Mouse (Mus musculus) heart, postnatal 0 days (tissue): ENCODE measurements around the gene Slmap. TPM values are rescaled to one million over a fixed set of nuclear protein-coding genes. Genes with fewer than 3 reads are reported as not detected.

ENCODE experiments used
- ATAC-seq: fragments of 200-750 bp; cut with Nextera tagmentation; 2 replicates; pipeline ENCODE4 v1.8.0; 2017; ENCODE audit warnings: low read depth, moderate number of reproducible peaks, moderate library complexity; ENCODE audit not compliant: insufficient read depth
- DNase-seq: peaks from one replicate; pipeline ENCODE4 v3.0.0-alpha.2; 2016; ENCODE audit warnings: low spot score
- H3K27ac ChIP-seq: fragments of 300-500 bp; sonication (generic); 2 replicates; pipeline ENCODE4 v1.5.1; 2014; ENCODE audit warnings: low read depth, mild to moderate bottlenecking
- H3K27me3 ChIP-seq: fragments of 300-500 bp; sonication (generic); 2 replicates; pipeline ENCODE4 v1.6.1; 2014; ENCODE audit warnings: low read length, mixed read lengths; ENCODE audit not compliant: control insufficient read depth, insufficient read depth
- H3K36me3 ChIP-seq: fragments of 300-500 bp; sonication (generic); replicated peaks from 2 replicates; pipeline ENCODE4 v1.6.1; 2014; ENCODE audit warnings: low read length, mixed read lengths; ENCODE audit not compliant: control insufficient read depth, insufficient read depth
- H3K4me1 ChIP-seq: fragments of 300-500 bp; sonication (generic); 2 replicates; pipeline ENCODE4 v1.6.1; 2014; ENCODE audit warnings: antibody characterized with exemption; ENCODE audit not compliant: control insufficient read depth, insufficient read depth
- H3K4me2 ChIP-seq: fragments of 300-500 bp; sonication (generic); 2 replicates; pipeline ENCODE4 v1.6.1; 2014; ENCODE audit warnings: low read depth, mild to moderate bottlenecking, low read length, moderate library complexity
- H3K4me3 ChIP-seq: fragments of 300-500 bp; sonication (generic); 2 replicates; pipeline ENCODE4 v1.5.1; 2014; ENCODE audit warnings: low read depth, low read length
- H3K9ac ChIP-seq: fragments of 300-500 bp; sonication (generic); replicated peaks from 2 replicates; pipeline ENCODE4 v1.6.1; 2014; ENCODE audit warnings: low read depth, low read length, mixed read lengths
- H3K9me3 ChIP-seq: fragments of 300-500 bp; sonication (generic); replicated peaks from 2 replicates; pipeline ENCODE4 v1.6.1; 2016; ENCODE audit warnings: low read length; ENCODE audit not compliant: control insufficient read depth
- CTCF ChIP-seq: IDR thresholded peaks from 2 replicates; pipeline ENCODE4 v1.5.1; 2016; ENCODE audit warnings: antibody characterized with exemption, control low read depth, low read depth
- EP300 ChIP-seq: IDR thresholded peaks from 2 replicates; pipeline ENCODE4 v1.6.1; 2016; ENCODE audit warnings: antibody characterized with exemption, low read depth
- WGBS: fragments of 180-500 bp; shearing (Covaris S2); extraction: QIAGEN DNeasy Blood & Tissue Kit; methylation state at CpG from one replicate; pipeline ENCODE4 v1.1.7; 2014; 5-methylcytosine and 5-hydroxymethylcytosine counted together
- polyA plus RNA-seq: library from polyadenylated mRNA; unstranded; fragments of >200 nt; fragmentation: Nextera tagmentation; extraction: Ambion mirVana; gene quantifications from 2 replicates; pipeline ENCODE4 v1.2.1, GENCODE M21; 2015
- total RNA-seq: library from RNA; depleted of rRNA; stranded (reverse); fragments of >200 nt; gene quantifications from 2 replicates; pipeline ENCODE4 v1.2.3, GENCODE M21; 2014; ENCODE audit warnings: low replicate concordance

The Slmap gene
- total and polyA plus RNA-seq, 2 experiments from 2014 or later: 140 to 146 TPM

GRCm38 (mm10) chr14:26515802-26516201 is 18.9 kb downstream of the Slmap start:
- Histone ChIP-seq H3K27me3 (no peaks in the 10 kb centered on the region), H3K4me1 (no peaks in the 10 kb centered on the region), H3K4me2 (no peak overlapping the region), H3K27ac (no peak overlapping the region), H3K4me3 (no peak overlapping the region), H3K9ac (no peak overlapping the region), H3K36me3 (peaks cover 3% of the 10 kb centered on the region; the same call in 1 of the 2 replicates), H3K9me3 (no peaks in the 10 kb centered on the region)
- DNase-seq (no peak), ATAC-seq (no peak)
- WGBS: 71% methylated on average over 9 of the region's 9 CpGs
- no peak for TF ChIP-seq EP300
- TF ChIP-seq CTCF: no peak

- no peak for DNase-seq
- H3K36me3 ChIP-seq: peaks cover 3% of the 10 kb centered on the region; the same call in 1 of the 2 replicates
- 0 out of 2 replicates have a peak, but pooled peaks cover under 1% of the 10 kb centered on the region for H3K4me1 ChIP-seq
- no peak for ATAC-seq
- TF ChIP-seq CTCF (no peak), EP300 (no peak)
- H3K4me2 ChIP-seq: no peak overlapping the region
- H3K9me3 ChIP-seq: no peaks in the 10 kb centered on the region
- 78% methylated on average over 2 of the region's 2 CpGs for WGBS
- no peak overlapping the region for H3K4me3 ChIP-seq
- H3K27ac ChIP-seq: no peak overlapping the region
- no peak overlapping the region for H3K9ac ChIP-seq
- no peaks in the 10 kb centered on the region for H3K27me3 ChIP-seq
These were observed 24.2 kb downstream of the Slmap start for GRCm38 (mm10) chr14:26510545-26510944.

- no peaks in the 10 kb centered on the region for H3K27me3 ChIP-seq
- no peak overlapping the region for H3K9ac ChIP-seq
- 74% methylated on average over 6 of the region's 6 CpGs for WGBS
- H3K36me3 ChIP-seq: peaks cover 3% of the 10 kb centered on the region; the same call in 1 of the 2 replicates
- 0 out of 2 replicates have a peak, but pooled peaks cover 9% of the 10 kb centered on the region for H3K4me1 ChIP-seq
- H3K4me2 ChIP-seq: no peak overlapping the region
- ATAC-seq: no peak
- H3K4me3 ChIP-seq: no peak overlapping the region
- H3K9me3 ChIP-seq: no peaks in the 10 kb centered on the region
- H3K27ac ChIP-seq: no peak overlapping the region; the same call in 1 of the 2 replicates
- DNase-seq: no peak
- no peak for TF ChIP-seq EP300
- no peak for TF ChIP-seq CTCF
These were observed 26.6 kb downstream of the Slmap start for GRCm38 (mm10) chr14:26508150-26508549.

- Histone ChIP-seq H3K27me3 (no peaks in the 10 kb centered on the region), H3K9ac (no peak overlapping the region), H3K36me3 (peaks cover 3% of the 10 kb centered on the region; the same call in 1 of the 2 replicates), H3K4me1 (0 out of 2 replicates have a peak, but pooled peaks cover 9% of the 10 kb centered on the region), H3K27ac (no peak overlapping the region; the same call in 1 of the 2 replicates), H3K4me3 (no peak overlapping the region), H3K4me2 (no peak overlapping the region), H3K9me3 (no peaks in the 10 kb centered on the region)
- DNase-seq (no peak), ATAC-seq (no peak; the same call in 1 of the 2 replicates)
- TF ChIP-seq EP300: no peak
- no peak for TF ChIP-seq CTCF
- WGBS: 29% methylated on average over 4 of the region's 4 CpGs
These were observed 27.4 kb downstream of the Slmap start for GRCm38 (mm10) chr14:26507361-26507760.

GRCm38 (mm10) chr14:26504541-26504940 is 30.2 kb downstream of the Slmap start:
- no peak overlapping the region for H3K4me2 ChIP-seq

More at GRCm38 (mm10) chr14:26504541-26504940, 30.2 kb downstream of the Slmap start:
- Histone ChIP-seq H3K9ac (no peak overlapping the region), H3K27ac (no peak overlapping the region), H3K4me3 (no peak overlapping the region), H3K27me3 (no peaks in the 10 kb centered on the region), H3K36me3 (no peaks in the 10 kb centered on the region), H3K9me3 (no peaks in the 10 kb centered on the region), H3K4me1 (0 out of 2 replicates have a peak, but pooled peaks cover 9% of the 10 kb centered on the region)
- WGBS: 68% methylated on average over 4 of the region's 4 CpGs
- TF ChIP-seq EP300: no peak
- TF ChIP-seq CTCF: no peak
- ATAC-seq (no peak), DNase-seq (no peak)
